Mouse (Mus musculus) neural tube, embryonic 15.5 days (tissue): ENCODE results near the gene Gm853. TPM values are rescaled to one million over a fixed set of nuclear protein-coding genes. Genes with fewer than 3 reads are reported as not detected.

Source experiments
- ATAC-seq: fragments of 200-750 bp; cut with Nextera tagmentation; 2 replicates; pipeline ENCODE4 v1.8.0; 2017; ENCODE audit warnings: mild to moderate bottlenecking, moderate TSS enrichment, moderate library complexity; ENCODE audit not compliant: low FRiP score
- H3K27ac ChIP-seq: fragments of 300-500 bp; sonication (generic); replicated peaks from 2 replicates; pipeline ENCODE4 v1.5.1; 2015; ENCODE audit warnings: mild to moderate bottlenecking, inconsistent platforms
- H3K27me3 ChIP-seq: fragments of 300-500 bp; sonication (generic); replicated peaks from 2 replicates; pipeline ENCODE4 v1.6.1; 2015; ENCODE audit warnings: inconsistent platforms
- H3K36me3 ChIP-seq: fragments of 300-500 bp; sonication (generic); 2 replicates; pipeline ENCODE4 v1.6.1; 2015; ENCODE audit warnings: inconsistent platforms
- H3K4me1 ChIP-seq: fragments of 300-500 bp; sonication (generic); 2 replicates; pipeline ENCODE4 v1.6.1; 2015; ENCODE audit warnings: inconsistent platforms
- H3K4me2 ChIP-seq: fragments of 300-500 bp; sonication (generic); 2 replicates; pipeline ENCODE4 v1.6.1; 2015; ENCODE audit warnings: inconsistent platforms, mild to moderate bottlenecking, moderate library complexity
- H3K4me3 ChIP-seq: fragments of 300-500 bp; sonication (generic); replicated peaks from 2 replicates; pipeline ENCODE4 v1.5.1; 2015; ENCODE audit warnings: mild to moderate bottlenecking, inconsistent platforms
- H3K9ac ChIP-seq: fragments of 300-500 bp; sonication (generic); replicated peaks from 2 replicates; pipeline ENCODE4 v1.6.1; 2015; ENCODE audit warnings: mild to moderate bottlenecking, inconsistent platforms
- H3K9me3 ChIP-seq: fragments of 300-500 bp; sonication (generic); replicated peaks from 2 replicates; pipeline ENCODE4 v1.6.1; 2016; ENCODE audit warnings: inconsistent platforms
- WGBS: fragments of 180-500 bp; shearing (Covaris S2); methylation state at CpG from one replicate; pipeline ENCODE4 v1.1.7; 2015; ENCODE audit warnings: mixed read lengths; 5-methylcytosine and 5-hydroxymethylcytosine counted together
- polyA plus RNA-seq: library from polyadenylated mRNA; unstranded; fragments of >200 nt; fragmentation: Nextera tagmentation; extraction: Ambion mirVana; gene quantifications from 2 replicates; pipeline ENCODE4 v1.2.1, GENCODE M21; 2015

Gm853 gene
- polyA plus RNA-seq, 1 experiment from 2014 or later = not detected

DNA sequence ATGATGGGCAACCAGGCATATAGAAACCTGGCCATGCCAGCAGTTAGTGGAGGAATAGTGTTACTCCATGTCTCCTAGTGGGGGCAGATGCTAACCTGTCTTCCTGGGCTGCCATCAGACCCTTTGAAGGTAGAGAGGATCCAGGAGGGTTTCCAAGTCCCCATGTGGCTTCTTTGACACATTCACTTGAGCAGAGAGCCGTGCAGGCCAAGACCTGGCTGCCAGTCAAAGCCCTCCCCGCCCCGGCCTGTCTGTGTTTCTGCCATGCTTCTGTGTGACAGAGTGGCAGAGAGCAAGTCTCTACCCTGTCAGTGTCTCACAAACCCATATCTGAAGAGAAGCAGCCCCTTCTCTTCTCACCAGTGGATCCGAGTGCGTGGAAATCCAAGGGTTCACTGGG lies 38.3 kb downstream of the Gm853 start:
- H3K9ac ChIP-seq = no peak overlapping the region
- no peaks in the 10 kb centered on the region for H3K9me3 ChIP-seq
- no peaks in the 10 kb centered on the region for H3K36me3 ChIP-seq
- H3K4me1 ChIP-seq = peaks cover 3% of the 10 kb centered on the region; the same call in 1 of the 2 replicates
- 82% methylated on average over 5 of the region's 5 CpGs for WGBS
- no peak for ATAC-seq
- H3K27ac ChIP-seq = no peak overlapping the region
- H3K4me3 ChIP-seq = no peak overlapping the region
- H3K27me3 ChIP-seq = peaks cover 6% of the 10 kb centered on the region
- H3K4me2 ChIP-seq = no peak overlapping the region

DNA sequence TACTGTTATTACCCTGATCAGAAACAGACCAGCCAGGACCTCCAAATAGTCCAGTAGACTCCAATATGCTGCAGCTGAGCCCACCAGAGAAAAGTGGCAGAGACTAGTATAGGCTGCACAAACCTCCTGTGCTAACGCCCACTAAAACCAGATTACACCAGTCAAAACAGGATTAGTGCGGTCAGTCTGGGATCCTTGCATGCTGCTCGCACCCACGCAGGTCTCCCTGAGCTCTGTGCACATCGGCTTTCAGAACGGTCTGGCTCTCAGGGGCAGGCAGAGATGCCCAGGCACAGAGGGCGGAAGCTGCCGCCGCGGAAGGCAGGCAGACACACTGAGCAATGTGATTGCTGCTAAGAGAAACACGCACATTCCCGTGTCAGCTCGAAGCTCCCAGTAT lies 39.2 kb downstream of the Gm853 start:
- H3K27ac ChIP-seq = no peak overlapping the region
- no peak overlapping the region for H3K4me2 ChIP-seq
- 88% methylated on average over 13 of the region's 13 CpGs for WGBS
- ATAC-seq = no peak
- H3K4me3 ChIP-seq = no peak overlapping the region
- no peaks in the 10 kb centered on the region for H3K4me1 ChIP-seq
- no peaks in the 10 kb centered on the region for H3K36me3 ChIP-seq
- H3K9ac ChIP-seq = no peak overlapping the region
- H3K9me3 ChIP-seq = no peaks in the 10 kb centered on the region
- H3K27me3 ChIP-seq = peaks cover 6% of the 10 kb centered on the region

DNA sequence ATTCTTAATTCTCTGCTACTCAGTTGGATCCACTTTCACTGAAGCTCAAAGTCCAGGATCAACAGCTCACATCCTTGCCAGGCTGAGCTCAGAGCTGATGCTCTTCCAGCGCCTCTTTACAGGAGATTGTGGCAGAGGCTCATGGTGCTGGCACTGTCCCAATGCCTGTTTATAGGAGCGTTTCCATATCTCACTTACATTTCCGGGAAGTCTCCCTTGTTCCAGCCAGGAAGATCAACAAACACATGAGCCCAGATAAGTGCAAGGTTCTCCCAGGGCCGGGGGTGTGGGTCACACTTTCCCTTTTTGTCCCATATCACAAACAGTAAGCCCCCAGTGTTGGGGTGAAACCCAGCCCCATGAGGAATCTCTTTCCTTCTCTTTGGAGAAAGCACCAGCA lies 40.3 kb downstream of the Gm853 start:
- 78% methylated on average over 4 of the region's 4 CpGs for WGBS
- no peak overlapping the region for H3K27ac ChIP-seq
- no peak for ATAC-seq
- H3K4me1 ChIP-seq = no peaks in the 10 kb centered on the region
- no peak overlapping the region for H3K4me2 ChIP-seq
- H3K4me3 ChIP-seq = no peak overlapping the region
- H3K36me3 ChIP-seq = no peaks in the 10 kb centered on the region
- peaks cover 6% of the 10 kb centered on the region for H3K27me3 ChIP-seq
- H3K9me3 ChIP-seq = no peaks in the 10 kb centered on the region
- no peak overlapping the region for H3K9ac ChIP-seq

DNA sequence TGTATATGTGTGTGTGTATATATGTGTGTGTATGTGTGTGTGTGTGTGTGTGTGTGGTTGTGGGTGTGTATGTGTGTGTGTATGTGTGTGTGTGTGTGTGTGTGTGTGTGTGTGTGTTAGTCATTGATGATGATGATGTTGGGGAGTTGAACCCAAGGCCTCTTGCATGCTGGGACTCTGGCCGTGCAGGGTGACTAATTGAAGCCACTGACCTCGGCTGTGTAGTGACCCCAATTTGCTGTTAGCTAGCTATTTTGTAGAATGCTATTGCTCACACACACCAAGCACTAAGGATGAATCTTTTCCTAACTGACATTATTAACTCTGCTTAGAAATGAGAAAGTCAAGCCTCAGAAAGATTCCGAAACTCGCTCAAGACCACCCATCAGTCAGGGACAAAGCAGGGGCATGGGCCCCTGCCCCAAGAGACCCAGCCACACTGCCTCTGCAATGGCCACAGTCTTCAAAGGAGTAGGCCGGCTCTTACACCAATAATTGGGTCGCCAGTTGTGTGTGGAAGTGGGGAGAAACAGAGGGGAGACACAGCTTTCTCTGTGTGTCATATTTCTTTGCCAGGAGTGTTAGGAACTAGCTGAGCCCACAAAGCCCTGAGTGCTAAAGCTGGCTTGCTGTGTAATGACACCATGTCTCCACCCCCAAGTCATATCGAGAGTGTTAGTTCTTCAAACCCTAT lies 41.1 kb downstream of the Gm853 start:
- Histone ChIP-seq H3K36me3 (no peaks in the 10 kb centered on the region), H3K9me3 (no peaks in the 10 kb centered on the region), H3K27me3 (peaks cover 10% of the 10 kb centered on the region), H3K27ac (no peak overlapping the region), H3K4me2 (no peak overlapping the region), H3K9ac (no peak overlapping the region), H3K4me1 (no peaks in the 10 kb centered on the region), H3K4me3 (no peak overlapping the region)
- 64% methylated on average over 7 of the region's 7 CpGs for WGBS
- no peak for ATAC-seq

DNA sequence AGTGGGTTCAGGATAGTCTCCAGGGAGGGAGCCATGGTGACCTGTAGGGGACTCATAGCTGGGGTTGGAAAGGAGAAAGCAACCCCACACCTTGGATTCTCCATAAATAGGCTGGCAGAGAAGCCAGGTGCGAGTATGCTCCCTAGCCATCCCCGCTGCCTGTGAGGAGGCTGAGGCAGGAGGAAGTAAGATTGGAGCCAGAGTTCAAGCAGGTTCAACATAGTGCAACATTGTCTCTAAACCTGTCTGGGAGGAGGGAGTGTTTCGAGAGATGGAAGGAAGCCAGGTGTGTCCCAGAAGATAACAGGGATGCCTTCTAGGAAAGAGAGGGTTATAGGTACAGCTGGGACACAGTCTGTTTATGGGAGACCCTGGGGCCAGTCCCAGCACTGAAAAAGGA lies 42.3 kb downstream of the Gm853 start:
- H3K9me3 ChIP-seq = no peaks in the 10 kb centered on the region

DNA sequence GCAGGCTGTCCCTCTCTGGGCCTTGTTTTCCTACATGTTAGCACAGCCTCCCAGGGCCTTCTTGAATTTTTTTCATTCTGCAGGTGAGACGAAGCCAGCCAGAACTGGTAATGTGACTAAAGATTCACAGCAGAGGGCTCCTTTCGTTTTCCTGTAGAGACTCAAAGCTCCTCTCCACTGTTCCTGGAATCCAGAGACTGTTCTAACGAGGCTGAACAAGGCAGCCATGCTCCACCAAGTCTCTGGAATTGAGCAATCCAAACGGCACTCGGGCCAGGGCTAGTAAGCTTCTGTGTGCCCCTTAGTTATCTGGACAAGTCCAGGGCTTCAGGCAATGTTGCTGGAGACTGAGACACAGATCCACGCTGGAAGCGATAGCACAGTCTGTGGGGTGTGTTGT lies 44.7 kb downstream of the Gm853 start:
- WGBS = 75% methylated on average over 7 of the region's 7 CpGs
- H3K4me2 ChIP-seq = no peak overlapping the region
- ATAC-seq = no peak
- peaks cover 33% of the 10 kb centered on the region for H3K27me3 ChIP-seq
- no peak overlapping the region for H3K4me3 ChIP-seq
- no peaks in the 10 kb centered on the region for H3K9me3 ChIP-seq
- H3K36me3 ChIP-seq = no peaks in the 10 kb centered on the region
- peaks cover 18% of the 10 kb centered on the region for H3K4me1 ChIP-seq
- no peak overlapping the region for H3K9ac ChIP-seq
- no peak overlapping the region for H3K27ac ChIP-seq

More for the DNA sequence above, 42.3 kb downstream of the Gm853 start:
- no peak for ATAC-seq
- H3K27me3 ChIP-seq = peaks cover 20% of the 10 kb centered on the region
- no peak overlapping the region for H3K4me2 ChIP-seq
- H3K27ac ChIP-seq = no peak overlapping the region
- no peak overlapping the region for H3K4me3 ChIP-seq
- no peaks in the 10 kb centered on the region for H3K36me3 ChIP-seq
- no peak overlapping the region for H3K9ac ChIP-seq
- 90% methylated on average over 3 of the region's 3 CpGs for WGBS
- H3K4me1 ChIP-seq = peaks cover 8% of the 10 kb centered on the region

DNA sequence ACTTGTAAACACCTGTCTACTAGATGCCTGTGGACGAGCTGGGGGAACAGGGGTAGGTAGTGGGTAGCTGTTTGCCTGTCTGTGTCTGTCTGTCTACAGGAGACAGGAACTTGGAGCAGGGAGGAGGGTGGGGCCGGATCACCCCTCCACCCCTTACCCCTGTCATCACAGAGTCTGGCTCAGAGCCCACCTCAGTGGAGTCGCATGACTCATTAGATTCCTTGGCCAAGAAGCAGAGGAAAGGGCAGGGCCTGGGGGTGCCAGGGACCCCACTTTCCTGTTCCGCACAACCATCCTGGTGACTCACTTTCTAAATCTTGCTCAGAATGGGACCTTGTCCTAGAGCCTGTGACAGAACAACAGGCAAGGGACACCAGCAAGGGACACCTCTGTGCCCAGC lies 45.1 kb downstream of the Gm853 start:
- 90% methylated on average over 4 of the region's 4 CpGs for WGBS
- peaks cover 33% of the 10 kb centered on the region for H3K27me3 ChIP-seq
- H3K9ac ChIP-seq = no peak overlapping the region
- H3K4me3 ChIP-seq = no peak overlapping the region
- H3K9me3 ChIP-seq = no peaks in the 10 kb centered on the region
- no peak overlapping the region for H3K27ac ChIP-seq
- no peak overlapping the region for H3K4me2 ChIP-seq
- peaks cover 18% of the 10 kb centered on the region for H3K4me1 ChIP-seq
- ATAC-seq = no peak
- H3K36me3 ChIP-seq = no peaks in the 10 kb centered on the region

DNA sequence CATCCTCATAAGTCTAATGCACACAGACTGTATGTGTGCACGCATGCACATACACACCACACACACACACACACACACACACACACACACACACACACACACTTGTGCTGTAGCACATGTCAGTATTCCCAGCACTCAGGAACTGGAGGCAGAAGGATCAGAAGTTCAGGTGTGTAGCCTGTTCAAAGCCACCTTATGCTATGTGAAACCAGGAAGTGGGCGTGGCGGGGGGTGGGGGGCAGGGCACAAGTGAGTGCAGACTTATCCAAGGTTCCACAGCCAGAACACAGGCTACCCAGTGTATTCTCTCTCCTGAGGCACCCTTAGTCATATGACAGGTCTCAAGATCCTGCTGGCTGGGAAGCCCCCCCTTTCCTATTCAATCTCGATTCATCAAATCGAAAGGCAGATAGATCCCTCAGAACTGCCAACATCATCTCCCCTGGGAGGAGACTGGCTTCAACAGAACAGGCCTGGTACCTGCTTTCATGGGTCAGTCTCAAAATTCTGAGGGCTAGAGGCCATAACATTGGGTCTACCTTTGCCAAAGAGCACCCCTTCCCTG lies 46.0 kb downstream of the Gm853 start:
- H3K9me3 ChIP-seq = no peaks in the 10 kb centered on the region
- H3K9ac ChIP-seq = no peak overlapping the region
- H3K4me1 ChIP-seq = peaks cover 18% of the 10 kb centered on the region
- H3K27ac ChIP-seq = no peak overlapping the region
- ATAC-seq = no peak
- H3K4me3 ChIP-seq = no peak overlapping the region
- WGBS = 76% methylated on average over 5 of the region's 5 CpGs
- peaks cover 33% of the 10 kb centered on the region for H3K27me3 ChIP-seq
- no peak overlapping the region for H3K4me2 ChIP-seq
- no peaks in the 10 kb centered on the region for H3K36me3 ChIP-seq

DNA sequence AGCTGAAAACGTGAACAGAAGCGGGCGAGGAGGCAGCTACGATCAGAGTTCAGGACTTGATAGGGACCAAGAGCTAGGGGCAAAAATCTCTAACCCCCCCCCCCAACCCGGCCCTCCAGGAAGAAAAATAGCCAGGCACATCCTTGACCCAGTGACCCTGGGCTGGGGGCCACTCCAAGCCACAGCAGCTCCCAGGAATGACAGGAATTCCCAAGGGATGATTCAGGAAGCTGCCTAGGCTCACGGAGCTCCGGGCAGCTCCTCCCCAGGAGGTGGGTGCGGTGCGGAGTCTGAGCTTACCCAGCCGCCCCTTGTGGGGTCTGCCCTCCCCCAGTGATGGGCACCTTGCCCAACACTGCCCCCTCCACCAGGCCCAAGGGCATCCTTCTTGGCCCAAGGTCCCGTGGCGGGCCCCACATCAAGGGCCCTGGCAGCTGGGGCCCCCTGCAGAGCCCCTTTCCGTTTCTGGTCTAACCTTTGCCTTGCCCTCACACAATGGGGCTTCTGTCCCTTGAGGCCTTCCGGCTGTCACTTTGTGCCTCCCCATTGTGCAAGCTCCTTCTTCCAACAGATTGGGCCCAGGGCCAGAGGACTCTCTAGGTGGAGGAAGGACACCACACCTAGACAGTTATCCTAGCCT lies 47.0 kb downstream of the Gm853 start, which contains the start of gene Tinagl1:
Gene Tinagl1, minus strand, starts transcription at position 51 of the 640 bp plus-strand sequence.
- 2% methylated on average over 14 of the region's 14 CpGs for WGBS
- H3K27me3 ChIP-seq = peaks cover 32% of the 10 kb centered on the region
- peak within 1 kb of the TSS; percentile 33 for H3K4me2 ChIP-seq
- no peaks in the 10 kb centered on the region for H3K9me3 ChIP-seq
- no peak within 1 kb of the TSS for H3K27ac ChIP-seq
- H3K4me1 ChIP-seq = peaks cover 18% of the 10 kb centered on the region
- no peak for ATAC-seq
- no peak within 1 kb of the TSS for H3K9ac ChIP-seq
- H3K36me3 ChIP-seq = no peaks in the 10 kb centered on the region
- 0 out of 2 replicates have a peak within 1 kb of the TSS, but pooled peaks have one; percentile 0 for H3K4me3 ChIP-seq

DNA sequence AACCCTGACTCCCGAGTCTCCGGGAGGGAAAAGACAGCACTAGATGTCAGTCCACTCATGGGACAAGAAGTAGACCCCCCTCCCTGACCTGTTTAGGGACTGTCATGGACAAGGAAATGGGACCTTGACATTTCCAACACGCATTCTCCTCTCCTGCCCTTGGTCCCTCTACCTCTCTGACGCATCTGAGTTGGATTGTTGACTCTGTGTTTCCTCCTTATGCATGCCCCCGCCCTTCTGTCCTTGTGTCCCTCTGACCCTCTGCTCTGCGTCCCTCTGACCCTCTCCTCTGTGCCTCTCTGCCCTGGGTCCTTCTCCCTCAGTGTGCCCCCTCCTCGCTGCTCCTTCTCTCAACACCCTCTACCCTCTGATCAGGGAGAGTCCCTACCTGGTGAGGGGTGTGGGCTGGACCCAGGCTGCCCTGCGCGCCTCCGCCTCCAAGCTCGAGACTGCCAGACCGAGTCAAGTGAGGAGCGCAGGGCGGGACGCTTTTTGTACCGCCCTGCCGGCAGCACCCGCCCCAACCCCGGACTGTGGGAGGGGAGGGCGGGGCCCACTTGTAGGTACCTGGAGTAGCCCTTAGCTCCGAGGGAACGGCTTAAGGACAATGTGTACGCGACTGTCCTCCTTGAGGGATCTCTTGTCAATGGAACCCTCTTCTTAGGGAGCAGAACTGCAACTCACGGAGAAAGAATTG lies 47.7 kb downstream of the Gm853 start:
- Histone ChIP-seq H3K9ac (no peak overlapping the region), H3K27ac (no peak overlapping the region), H3K4me3 (0 out of 2 replicates have a peak overlapping the region, but pooled peaks have one; percentile 0), H3K9me3 (no peaks in the 10 kb centered on the region), H3K36me3 (no peaks in the 10 kb centered on the region), H3K27me3 (peaks cover 27% of the 10 kb centered on the region), H3K4me2 (peak overlapping the region; percentile 33), H3K4me1 (peaks cover 18% of the 10 kb centered on the region)
- no peak for ATAC-seq
- WGBS = 6% methylated on average over 25 of the region's 25 CpGs

DNA sequence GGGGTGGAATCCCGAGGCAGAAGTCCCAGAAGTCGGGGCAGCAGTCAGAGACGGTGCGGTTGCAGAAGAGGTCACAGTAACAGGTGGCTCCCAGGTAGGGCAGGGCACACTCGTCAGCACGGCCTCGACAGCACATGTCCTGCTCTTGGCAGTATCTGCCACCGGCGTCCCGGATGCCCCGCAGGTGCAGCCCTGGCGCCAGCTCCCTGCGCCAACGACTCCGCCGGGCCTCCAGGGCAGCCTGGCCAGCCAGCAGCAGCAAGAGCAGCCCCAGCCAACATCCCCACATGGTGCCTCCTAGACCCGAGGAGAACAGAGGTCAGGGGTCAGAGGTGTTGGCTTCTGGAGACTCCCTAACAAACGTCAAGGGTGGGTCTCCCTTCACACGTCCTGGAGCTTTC lies 48.3 kb downstream of the Gm853 start:
- Histone ChIP-seq H3K27me3 (peaks cover 27% of the 10 kb centered on the region), H3K4me1 (peaks cover 18% of the 10 kb centered on the region), H3K9ac (no peak overlapping the region), H3K27ac (no peak overlapping the region), H3K4me2 (0 out of 2 replicates have a peak overlapping the region, but pooled peaks have one; percentile 33), H3K36me3 (no peaks in the 10 kb centered on the region), H3K4me3 (no peak overlapping the region), H3K9me3 (no peaks in the 10 kb centered on the region)
- ATAC-seq = no peak
- 41% methylated on average over 19 of the region's 19 CpGs for WGBS
